Mouse (Mus musculus) cerebellum, adult 11 months (tissue): ENCODE results near the gene Pdcd11.
A peak's percentile ranks its signal among the peaks of the same experiment; 100 is the strongest.
"Not testable (repeated sequence)": the region's sequence is repeated elsewhere in the genome, so short reads cannot be mapped to it uniquely, and the experiment has no call there.

Experiments
- DNase-seq: peaks from one replicate; pipeline ENCODE4 v3.0.0; 2022

Pdcd11 gene

DNA sequence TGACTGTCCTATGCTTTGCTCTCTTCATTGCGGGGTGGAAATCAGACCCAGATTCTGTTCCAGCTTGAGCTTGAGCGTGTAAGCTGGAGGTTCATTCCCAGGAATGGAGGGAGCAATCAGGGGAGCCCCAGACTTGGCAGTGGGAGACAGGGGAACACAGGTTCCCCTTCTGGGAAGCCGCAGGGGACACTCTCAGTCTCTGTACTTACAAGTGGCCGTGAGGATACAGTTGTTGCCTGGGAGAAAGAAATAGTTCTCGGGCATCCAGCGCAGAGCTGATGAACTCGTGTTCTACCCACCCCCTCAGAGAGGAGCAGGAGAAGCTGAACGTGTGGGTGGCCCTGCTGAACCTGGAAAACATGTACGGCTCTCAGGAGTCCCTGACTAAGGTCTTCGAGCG lies 38.3 kb downstream of the Pdcd11 start:
- DNase-seq: no peak

- no peak for DNase-seq
These were observed 40.1 kb downstream of the Pdcd11 start for GRCm38 (mm10) chr19:47130551-47131125.

DNA sequence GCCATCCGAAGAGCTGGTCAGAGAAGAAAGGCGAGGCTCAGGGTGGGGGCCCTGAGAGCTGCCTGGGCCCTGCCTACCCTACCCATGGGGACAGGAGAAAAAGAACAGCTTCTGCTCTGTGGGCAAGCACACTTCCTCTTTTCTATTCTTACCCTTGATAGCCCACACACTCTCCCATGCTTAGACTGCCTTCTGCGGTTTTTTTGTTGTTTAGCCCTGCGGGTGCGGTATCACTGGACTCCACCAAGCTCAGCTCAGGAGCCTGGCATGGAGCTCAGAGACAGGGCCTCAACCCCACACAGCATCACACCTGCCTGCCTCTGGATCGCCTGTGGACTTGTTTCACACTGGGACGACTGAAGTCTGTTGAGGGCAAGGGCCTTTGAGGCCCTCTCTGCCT lies 42.6 kb downstream of the Pdcd11 start:
- no peak for DNase-seq

- no peak for DNase-seq
These were observed 45.0 kb downstream of the Pdcd11 start for GRCm38 (mm10) chr19:47135568-47135967.

DNA sequence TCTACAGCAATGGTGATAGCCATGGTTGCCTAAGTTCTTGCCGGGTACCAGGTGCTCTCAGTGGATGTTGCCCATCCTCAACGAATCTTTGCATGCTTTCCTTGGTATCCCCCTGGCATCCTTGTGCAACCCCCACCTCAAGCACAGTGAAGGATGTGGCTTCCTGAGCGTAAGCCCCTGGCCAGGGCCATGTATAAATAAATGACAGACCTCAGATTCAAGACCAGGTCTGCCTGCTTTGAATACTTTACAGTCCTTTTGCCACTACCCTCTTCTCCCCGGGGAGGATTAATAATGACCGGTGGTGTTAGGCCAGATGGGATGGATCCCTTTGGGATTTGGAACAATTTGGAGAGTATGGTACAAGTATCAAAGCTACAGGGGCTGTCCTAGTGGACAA lies 45.6 kb downstream of the Pdcd11 start:
- DNase-seq: no peak

GRCm38 (mm10) chr19:47137051-47137581 lies 46.5 kb downstream of the Pdcd11 start:
- DNase-seq: peak; percentile 19

GRCm38 (mm10) chr19:47137771-47138421 lies 47.3 kb downstream of the Pdcd11 start, which contains the start of gene Calhm2:
Gene Calhm2 (minus strand): TSS chr19:47138294.
- no peak for DNase-seq

GRCm38 (mm10) chr19:47139611-47140010 lies 49.0 kb downstream of the Pdcd11 start:
- DNase-seq: not testable (repeated sequence)

DNA sequence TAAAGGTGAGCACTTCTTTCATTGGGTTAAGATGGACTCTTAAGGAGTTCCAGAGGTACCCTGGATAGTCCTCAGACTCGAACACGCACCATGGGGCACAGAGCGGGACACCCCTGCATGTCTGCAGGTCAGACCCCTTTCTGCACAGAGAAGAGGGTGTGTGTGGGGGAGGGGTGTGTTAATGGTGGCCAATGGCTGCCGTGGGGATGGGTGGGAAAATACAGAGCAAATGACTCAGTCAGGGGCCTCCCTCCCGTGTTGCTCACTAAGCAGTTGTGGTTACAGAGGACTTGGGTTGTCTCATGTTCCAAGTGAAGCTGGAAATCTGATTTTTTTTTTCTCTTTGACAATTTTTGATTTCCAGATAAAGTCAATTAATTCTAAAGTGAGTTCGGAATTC lies 51.9 kb downstream of the Pdcd11 start:
- DNase-seq: no peak

- DNase-seq: no peak
These were observed 53.6 kb downstream of the Pdcd11 start, which contains the start of gene Calhm1 for GRCm38 (mm10) chr19:47144154-47144553. Gene Calhm1 (minus strand): TSS chr19:47144254.

- DNase-seq: no peak
These were observed 57.8 kb downstream of the Pdcd11 start for GRCm38 (mm10) chr19:47148267-47148847.

DNA sequence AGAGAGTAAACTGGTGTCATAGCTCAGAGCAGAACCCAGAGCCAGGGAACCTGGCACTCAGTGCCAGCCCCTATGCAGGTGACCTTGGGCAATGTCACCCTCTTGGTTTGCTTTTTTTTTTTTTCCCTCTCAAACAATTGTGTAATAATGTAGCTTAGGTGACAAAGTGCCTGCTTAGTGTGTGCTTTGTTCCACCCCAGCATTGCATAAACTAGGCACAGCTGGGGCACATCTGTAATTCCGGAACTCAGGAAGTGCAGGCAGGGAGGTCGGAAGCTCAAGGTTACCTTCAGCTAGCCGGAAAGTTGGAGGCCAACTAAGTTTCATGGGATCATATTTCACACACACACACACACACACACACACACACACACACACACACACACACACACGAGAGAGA lies 59.3 kb downstream of the Pdcd11 start:
- no peak for DNase-seq

- DNase-seq: peak; percentile 35
These were observed 60.9 kb downstream of the Pdcd11 start for GRCm38 (mm10) chr19:47151332-47152061.

DNA sequence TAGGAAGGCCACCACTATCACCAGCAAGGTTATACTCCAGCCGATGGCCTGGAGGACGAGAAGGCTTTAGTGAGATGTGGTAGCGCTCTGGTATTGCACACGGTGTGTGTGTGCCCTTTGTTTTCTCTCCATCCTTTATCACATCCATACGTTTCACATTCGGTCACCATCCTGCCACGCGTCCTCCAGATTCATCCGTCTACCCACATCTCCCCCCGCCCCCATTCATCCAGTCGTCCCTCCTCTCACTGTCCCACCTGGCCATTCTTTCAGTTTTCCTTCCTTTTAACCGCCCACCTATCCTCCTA lies 61.4 kb downstream of the Pdcd11 start:
- DNase-seq: no peak

GRCm38 (mm10) chr19:47153767-47154166 lies 63.2 kb downstream of the Pdcd11 start:
- no peak for DNase-seq

GRCm38 (mm10) chr19:47157664-47158063 lies 67.1 kb downstream of the Pdcd11 start, which contains the start of gene Calhm3:
Gene Calhm3 (minus strand): TSS chr19:47157764.
- no peak for DNase-seq

DNA sequence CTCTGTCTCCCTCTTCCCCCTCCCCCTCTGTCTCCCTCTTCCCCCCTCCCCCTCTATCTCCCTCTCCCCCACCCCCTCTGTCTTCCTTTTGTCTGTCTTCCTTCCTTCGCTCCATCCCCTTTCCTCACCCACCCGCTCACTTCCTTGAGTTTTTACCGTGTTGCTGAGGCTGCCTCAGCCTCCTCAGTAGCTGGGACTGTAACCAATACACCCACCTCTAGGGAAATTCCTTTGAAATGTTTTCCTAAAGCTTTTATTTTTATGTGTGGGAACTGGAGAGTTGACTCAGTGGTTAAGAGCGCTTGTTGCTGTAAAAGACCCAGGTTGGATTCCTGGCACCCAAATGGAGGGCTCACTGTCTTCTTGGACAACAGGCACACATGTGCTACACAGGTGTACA lies 71.1 kb downstream of the Pdcd11 start:
- no peak for DNase-seq

DNA sequence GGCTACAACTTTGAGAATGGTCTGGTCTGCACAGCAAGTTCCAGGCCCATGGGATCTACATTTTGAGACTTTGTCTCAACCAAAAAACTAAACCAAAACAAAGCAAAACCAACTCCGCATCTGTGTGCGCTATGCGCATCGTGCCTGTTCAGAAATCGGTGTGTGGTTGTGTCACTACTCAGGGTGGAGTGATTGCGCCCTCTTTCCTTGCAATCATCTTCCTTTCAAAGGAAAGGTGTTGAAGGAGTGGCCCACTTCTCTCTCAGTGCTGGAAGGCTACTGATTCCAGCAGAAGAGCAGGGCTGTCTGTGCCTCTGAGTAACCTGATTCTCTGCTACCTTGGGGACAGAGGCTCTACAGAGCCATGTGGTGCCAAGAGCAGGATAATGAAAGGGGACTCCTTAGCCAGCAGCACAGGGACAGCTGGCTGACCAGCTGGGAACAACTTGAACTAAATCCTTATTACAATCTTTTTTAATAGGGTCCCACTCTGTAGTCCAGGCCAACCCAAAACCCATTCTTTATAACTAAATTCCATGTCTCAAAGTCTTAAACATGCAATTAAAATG lies 72.7 kb downstream of the Pdcd11 start:
- DNase-seq: no peak

DNA sequence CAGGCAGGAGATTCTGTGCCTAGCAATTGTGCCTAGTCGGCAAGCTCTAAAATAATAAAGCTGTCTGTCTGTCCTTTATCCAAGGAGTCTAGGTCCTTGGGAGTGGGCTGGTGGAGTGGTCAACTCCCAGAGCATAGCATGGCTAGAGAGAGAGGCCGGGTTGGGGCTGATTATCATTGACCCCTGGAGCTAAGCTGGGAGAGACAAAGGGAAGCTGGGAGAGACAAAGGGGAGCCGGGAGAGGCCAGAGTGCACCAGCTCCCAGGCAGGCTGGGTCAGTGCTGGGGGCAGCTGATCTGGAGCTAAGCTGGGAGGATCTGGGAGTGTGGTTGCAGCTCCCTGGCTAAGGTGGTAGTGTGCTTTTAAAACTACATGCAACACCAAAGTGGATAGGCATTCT lies 76.2 kb downstream of the Pdcd11 start:
- no peak for DNase-seq

- no peak for DNase-seq
These were observed 77.1 kb downstream of the Pdcd11 start for GRCm38 (mm10) chr19:47167617-47168214.

DNA sequence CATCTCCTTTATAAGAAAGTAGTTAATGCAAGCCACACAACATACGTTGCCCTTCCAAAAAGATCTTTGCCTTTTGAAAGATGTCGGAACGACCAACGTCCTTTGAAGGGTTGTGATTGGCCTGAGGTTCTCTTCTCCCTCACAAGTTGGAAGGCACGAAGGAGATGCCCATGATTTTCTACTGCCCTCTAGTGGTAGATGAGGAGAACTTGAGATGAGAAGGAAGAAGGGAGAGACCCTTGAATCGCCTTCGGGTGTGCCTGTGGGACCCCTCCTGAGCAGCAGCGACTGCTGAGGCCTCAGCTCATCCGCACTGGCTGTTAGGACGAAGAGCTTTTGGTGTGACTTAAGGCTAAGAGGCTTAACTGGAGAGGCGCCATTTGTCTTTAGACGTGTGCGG lies 77.7 kb downstream of the Pdcd11 start:
- DNase-seq: no peak

- peak; percentile 79 for DNase-seq
These were observed 78.3 kb downstream of the Pdcd11 start for GRCm38 (mm10) chr19:47168793-47169412.
